Comparison of ENCODE assay signal across 8 mouse cellular contexts in genomic region chrX:51681756-51682155, GRCm38 (mm10). TPM values are rescaled to one million over a fixed set of nuclear protein-coding genes. Genes with fewer than 3 reads are reported as not detected.
DNase-seq lines count a peak whose midpoint lies in the region; ATAC-seq and TF ChIP-seq lines count a peak whose summit lies in the region.

Gene Hs6st2, minus strand, starts transcription at chrX:51681856.

- H3K9me3 ChIP-seq in lung, embryonic 16.5 days (ENCODE audit: control insufficient read depth, low read length), result no peaks in the 10 kb centered on the region; the same call in 1 of the 2 replicates
- H3K9me3 ChIP-seq in limb, embryonic 10.5 days (replicated peaks), result 0 out of 2 replicates have a peak, but pooled peaks cover 2% of the 10 kb centered on the region
- H3K9me3 ChIP-seq in stomach, embryonic 15.5 days, result no peaks in the 10 kb centered on the region

- DNase-seq in cerebellum, adult 2 months, result no peak
- DNase-seq in cerebellum, adult 18-20 months, result no peak
- no peak for DNase-seq in lung, adult 2 months
- no peak for DNase-seq in limb, embryonic 10.5 days (ENCODE audit: low spot score)
- DNase-seq in embryo, embryonic 9.5 days (ENCODE audit: extremely low spot score), result no peak
- no peak for DNase-seq in adrenal gland, postnatal 4 days (ENCODE audit: low spot score in 2 of 2)

- peak within 1 kb of the TSS; percentile 64 for H3K9ac ChIP-seq in lung, embryonic 16.5 days (ENCODE audit: low read length)
- H3K9ac ChIP-seq in stomach, embryonic 15.5 days, result peak within 1 kb of the TSS; percentile 6; the same call in 1 of the 2 replicates

- no peaks in the 10 kb centered on the region for H3K4me1 ChIP-seq in cerebellum, adult 2 months (ENCODE audit: control insufficient read depth, insufficient read depth, low read length)
- 0 out of 2 replicates have a peak, but pooled peaks cover 3% of the 10 kb centered on the region for H3K4me1 ChIP-seq in lung, embryonic 16.5 days (replicated peaks; ENCODE audit: control insufficient read depth, insufficient read depth, low read length)
- no peaks in the 10 kb centered on the region for H3K4me1 ChIP-seq in lung, adult 2 months (ENCODE audit: control insufficient read depth, insufficient read depth, low read length)
- H3K4me1 ChIP-seq in limb, embryonic 10.5 days, result 0 out of 2 replicates have a peak, but pooled peaks cover 5% of the 10 kb centered on the region
- no peaks in the 10 kb centered on the region for H3K4me1 ChIP-seq in stomach, embryonic 15.5 days

- 13% methylated on average over 5 of the region's 5 CpGs for WGBS in cerebellum, adult 2 months
- WGBS in lung, embryonic 16.5 days, result 18% methylated on average over 5 of the region's 5 CpGs
- WGBS in lung, adult 2 months, result 34% methylated on average over 5 of the region's 5 CpGs
- WGBS in limb, embryonic 10.5 days, result 21% methylated on average over 5 of the region's 5 CpGs
- WGBS in stomach, embryonic 15.5 days, result 27% methylated on average over 5 of the region's 5 CpGs

- H3K27ac ChIP-seq in cerebellum, adult 2 months (ENCODE audit: insufficient read depth, low read length), result peak within 1 kb of the TSS; percentile 34; the same call in 1 of the 2 replicates
- no peak within 1 kb of the TSS for H3K27ac ChIP-seq in lung, embryonic 16.5 days (ENCODE audit: low read length)
- peak within 1 kb of the TSS; percentile 90 for H3K27ac ChIP-seq in limb, embryonic 10.5 days
- H3K27ac ChIP-seq in stomach, embryonic 15.5 days, result no peak within 1 kb of the TSS

- no peaks in the 10 kb centered on the region for H3K36me3 ChIP-seq in lung, embryonic 16.5 days (ENCODE audit: control insufficient read depth, insufficient read depth, low read length)
- H3K36me3 ChIP-seq in limb, embryonic 10.5 days, result peaks cover 4% of the 10 kb centered on the region; the same call in 1 of the 2 replicates
- no peaks in the 10 kb centered on the region for H3K36me3 ChIP-seq in stomach, embryonic 15.5 days

- no peak for ATAC-seq in lung, embryonic 16.5 days (ENCODE audit: low read depth)
- ATAC-seq in stomach, embryonic 15.5 days (ENCODE audit: insufficient read depth, low FRiP score, low read depth), result no peak

- TF ChIP-seq CTCF in cerebellum, adult 2 months (IDR thresholded peaks at IDR 0.05; ENCODE audit: borderline replicate concordance, insufficient read depth, low read depth, low read length), result no peak
- no peak for TF ChIP-seq CTCF in lung, adult 2 months (IDR thresholded peaks at IDR 0.05; ENCODE audit: insufficient read depth, low read length)

- H3K4me2 ChIP-seq in lung, embryonic 16.5 days (ENCODE audit: low read depth, low read length), result peak within 1 kb of the TSS; percentile 87
- peak within 1 kb of the TSS; percentile 87 for H3K4me2 ChIP-seq in stomach, embryonic 15.5 days

- H3K4me3 ChIP-seq in cerebellum, adult 2 months (replicated peaks; ENCODE audit: insufficient read depth, low read depth, low read length), result peak within 1 kb of the TSS; percentile 85
- H3K4me3 ChIP-seq in lung, embryonic 16.5 days (ENCODE audit: low read length), result peak within 1 kb of the TSS; percentile 58
- no peak within 1 kb of the TSS for H3K4me3 ChIP-seq in lung, adult 2 months (replicated peaks; ENCODE audit: extremely low read depth, low read depth, low read length)
- H3K4me3 ChIP-seq in limb, embryonic 10.5 days, result peak within 1 kb of the TSS; percentile 64
- peak within 1 kb of the TSS; percentile 49 for H3K4me3 ChIP-seq in stomach, embryonic 15.5 days (replicated peaks)

- H3K27me3 ChIP-seq in cerebellum, adult 2 months (ENCODE audit: control insufficient read depth, insufficient read depth, low read length), result no peaks in the 10 kb centered on the region
- peaks cover 6% of the 10 kb centered on the region for H3K27me3 ChIP-seq in lung, embryonic 16.5 days (ENCODE audit: control insufficient read depth, insufficient read depth, low read depth, low read length)
- peaks cover 98% of the 10 kb centered on the region for H3K27me3 ChIP-seq in limb, embryonic 10.5 days (ENCODE audit: low read depth, poor library complexity, severe bottlenecking)
- H3K27me3 ChIP-seq in stomach, embryonic 15.5 days (replicated peaks), result 0 out of 2 replicates have a peak, but pooled peaks cover 14% of the 10 kb centered on the region

- TF ChIP-seq POLR2A in cerebellum, adult 2 months (IDR thresholded peaks at IDR 0.05; ENCODE audit: borderline replicate concordance, insufficient read depth, low read length), result no peak
- TF ChIP-seq POLR2A in lung, adult 2 months (IDR thresholded peaks at IDR 0.05; ENCODE audit: borderline replicate concordance, extremely low read depth, low read depth, low read length), result no peak

RNA-seq across cellular contexts. Expression of gene Hs6st2, which starts in this region (rescaled TPM):
- polyA plus RNA-seq in cerebellum, adult 2 months (2012; rRNA removed), result 22.4 and 26.5 TPM in 2 replicates
- polyA plus RNA-seq in lung, embryonic 16.5 days (2015; fragmentation: Nextera tagmentation; extraction: Ambion mirVana), result 9.8 and 10.6 TPM in 2 replicates
- 2.0 and 2.3 TPM in 2 replicates for polyA plus RNA-seq in lung, adult 2 months (2012; rRNA removed)
- 21.2 and 23.2 TPM in 2 replicates for polyA plus RNA-seq in limb, embryonic 10.5 days (2016; fragmentation: Nextera tagmentation; extraction: Ambion mirVana)
- polyA plus RNA-seq in stomach, embryonic 15.5 days (2015; fragmentation: Nextera tagmentation; extraction: Ambion mirVana), result 9.3 and 10.6 TPM in 2 replicates
- 10 to 100 TPM in 1 of 2 experiments, 1 to 10 TPM in 1; 9.7 to 10.3 TPM for total RNA-seq in adrenal gland, postnatal 4 days (2021)

Comparison
In these comparisons a context has a peak if more than half of its experiments do, and no peak if none do; other contexts are left out.
1. H3K27ac ChIP-seq: peak in cerebellum, adult 2 months (single experiment) and limb, embryonic 10.5 days (single experiment); none in lung, embryonic 16.5 days (single experiment) and stomach, embryonic 15.5 days (single experiment).